Mouse (Mus musculus) kidney, adult 2 months (tissue): ENCODE results near the gene Lpp.

ENCODE experiments used
- CTCF ChIP-seq: fragments of 200-500 bp; conservative IDR thresholded peaks from 2 replicates; pipeline ENCODE4 v1.5.1; 2011; ENCODE audit warnings: low read depth, mild to moderate bottlenecking, control low read depth, low read length, moderate library complexity, mixed read lengths; ENCODE audit not compliant: insufficient read depth, insufficient read length
- POLR2A ChIP-seq: fragments of 200-500 bp; IDR thresholded peaks from one replicate; pipeline ENCODE4 v1.6.1; 2011; ENCODE audit warnings: low read depth, low read length, control low read depth

GRCm38 (mm10) chr16:24594508-24594907 is 201.2 kb downstream of the Lpp start:
- TF ChIP-seq CTCF = no peak
- TF ChIP-seq POLR2A = no peak
